In genomic region chr1:177607565-177607964, GRCm38 (mm10) we compare ENCODE assay signal across 17 mouse cellular contexts.
DNase-seq lines count a peak whose midpoint lies in the region; ATAC-seq and TF ChIP-seq lines count a peak whose summit lies in the region.
"Had no signal": no experiment of that assay in that cellular context is flagged by ENCODE, and none has a peak within 500 bp of the region (broad histone marks: within the 10 kb centered on the region; RNA-seq: fewer than 3 reads in every experiment).

No protein-coding gene starts in this region.

- whole genome bisulfite sequencing in heart, adult 2 months = 81% methylated on average over 2 of the region's 2 CpGs
- WGBS in heart, embryonic 11.5 days (ENCODE audit: insufficient replicate concordance) = 65% methylated on average over 2 of the region's 2 CpGs

- ATAC-seq in cerebellum, adult (ENCODE audit: insufficient number of reproducible peaks, low FRiP score, low TSS enrichment) = no peak
- no peak for ATAC-seq in heart, embryonic 11.5 days (replicated peaks; ENCODE audit: insufficient number of reproducible peaks, low FRiP score, low TSS enrichment)
- ATAC-seq: forebrain, embryonic 13.5 days; forebrain, postnatal 0 days had no signal

- no peak for TF ChIP-seq EP300 in heart, adult 2 months (IDR thresholded peaks at IDR 0.05; ENCODE audit: insufficient read depth, low read depth, low read length)

- H3K4me3 ChIP-seq in heart, adult 2 months = no peak overlapping the region
- no peak overlapping the region for H3K4me3 ChIP-seq in heart, embryonic 11.5 days (ENCODE audit: low read depth, low read length)
- no peak overlapping the region for H3K4me3 ChIP-seq in testis, adult 2 months (ENCODE audit: control insufficient read depth, low read depth, low read length)
- H3K4me3 ChIP-seq: embryonic facial prominence, embryonic 10.5 days; forebrain, embryonic 13.5 days; heart, embryonic 13.5 days had no signal

- H3K4me2 ChIP-seq in heart, embryonic 11.5 days = no peak overlapping the region
- H3K4me2 ChIP-seq: forebrain, embryonic 13.5 days; heart, embryonic 13.5 days had no signal

- peak overlapping the region; percentile 34 for H3K27ac ChIP-seq in heart, adult 2 months
- H3K27ac ChIP-seq in heart, embryonic 11.5 days (ENCODE audit: low read depth, low read length) = no peak overlapping the region
- peak overlapping the region; percentile 7 for H3K27ac ChIP-seq in testis, adult 2 months (ENCODE audit: control insufficient read depth, insufficient read depth, low read depth, low read length)
- H3K27ac ChIP-seq: embryonic facial prominence, embryonic 10.5 days; forebrain, embryonic 13.5 days; heart, embryonic 13.5 days had no signal

- intact Hi-C loops in heart, adult 2 months (cut with DNase I) = loop anchor here (5.0 kb wide), 1 partner anchor 75 kb away; no protein-coding TSS in a partner anchor

- no peak overlapping the region for H3K9ac ChIP-seq in heart, adult 2 months (ENCODE audit: low read depth, low read length)
- H3K9ac ChIP-seq in heart, embryonic 11.5 days (ENCODE audit: low read depth, low read length) = no peak overlapping the region
- H3K9ac ChIP-seq: forebrain, embryonic 13.5 days; forebrain, postnatal 0 days; heart, embryonic 13.5 days had no signal

- H3K27me3 ChIP-seq in heart, adult 2 months (ENCODE audit: control insufficient read depth, insufficient read depth, low read length) = no peaks in the 10 kb centered on the region
- no peaks in the 10 kb centered on the region for H3K27me3 ChIP-seq in heart, embryonic 11.5 days (ENCODE audit: control insufficient read depth, insufficient read depth, low read length)
- H3K27me3 ChIP-seq in testis, adult 2 months (ENCODE audit: control insufficient read depth, insufficient read depth, low read length) = no peaks in the 10 kb centered on the region
- H3K27me3 ChIP-seq: CH12.LX; forebrain, embryonic 13.5 days; heart, embryonic 13.5 days had no signal

- DNase-seq in cerebellum, adult 8-10 months = peak; percentile 35
- no peak for DNase-seq in heart, adult 2 months
- DNase-seq in testis, postnatal 10 days (ENCODE audit: low spot score) = no peak
- DNase-seq in layer of hippocampus, adult 9-10 months (ENCODE audit: low spot score) = no peak
- DNase-seq: adrenal gland, adult 8-10 months; adrenal gland, postnatal 36 days; forebrain, postnatal 0 days; gastrocnemius, postnatal 36 days; heart, postnatal 36 days; kidney, adult 11 months had no signal

- TF ChIP-seq CTCF in heart, adult 2 months (IDR thresholded peaks at IDR 0.05) = no peak
- TF ChIP-seq CTCF in testis, adult 2 months (IDR thresholded peaks at IDR 0.05; ENCODE audit: control insufficient read depth, insufficient read depth, insufficient replicate concordance, low read depth, low read length) = no peak

- TF ChIP-seq POLR2A in heart, adult 2 months (IDR thresholded peaks at IDR 0.05; ENCODE audit: insufficient read depth, low read depth, low read length) = no peak
- no peak for TF ChIP-seq POLR2A in testis, adult 2 months (IDR thresholded peaks at IDR 0.05; ENCODE audit: control insufficient read depth, low read depth, low read length)

- no peaks in the 10 kb centered on the region for H3K36me3 ChIP-seq in heart, adult 2 months (ENCODE audit: control insufficient read depth, insufficient read depth, low read length)
- no peaks in the 10 kb centered on the region for H3K36me3 ChIP-seq in heart, embryonic 11.5 days (ENCODE audit: control insufficient read depth, insufficient read depth, low read length)
- H3K36me3 ChIP-seq in testis, adult 2 months (ENCODE audit: control insufficient read depth, insufficient read depth, low read length) = no peaks in the 10 kb centered on the region
- H3K36me3 ChIP-seq: embryonic facial prominence, embryonic 10.5 days; heart, embryonic 13.5 days had no signal

- H3K4me1 ChIP-seq in heart, adult 2 months (ENCODE audit: control insufficient read depth, insufficient read depth, low read length) = peaks cover 6% of the 10 kb centered on the region
- peaks cover 8% of the 10 kb centered on the region for H3K4me1 ChIP-seq in heart, embryonic 11.5 days (ENCODE audit: control insufficient read depth, insufficient read depth, low read length)
- H3K4me1 ChIP-seq in testis, adult 2 months (ENCODE audit: control insufficient read depth, insufficient read depth, low read length) = peaks cover 5% of the 10 kb centered on the region

- H3K9me3 ChIP-seq in heart, embryonic 11.5 days (replicated peaks; ENCODE audit: control insufficient read depth, low read length) = no peaks in the 10 kb centered on the region
- H3K9me3 ChIP-seq: embryonic facial prominence, embryonic 10.5 days; forebrain, embryonic 13.5 days; heart, embryonic 13.5 days had no signal

- H3K79me2 ChIP-seq in heart, adult 2 months (replicated peaks; ENCODE audit: control insufficient read depth, insufficient read depth, low read length) = no peaks in the 10 kb centered on the region
